Mouse (Mus musculus) layer of hippocampus, postnatal 10 days (tissue): ENCODE measurements around the gene Slc10a6. TPM values are rescaled to one million over a fixed set of nuclear protein-coding genes. Genes with fewer than 3 reads are reported as not detected.

Experiments
- DNase-seq, 2 experiments: peaks; one replicate each; pipeline ENCODE4 v3.0.0; 2021; ENCODE audit warnings: low spot score in 2 of 2
- total RNA-seq, 2 experiments: library from RNA; stranded (reverse); gene quantifications; 2 replicates each; pipeline ENCODE4 v1.2.3; 2021

Gene Slc10a6
- total RNA-seq, 2 experiments from 2014 or later, result 0.25 TPM; not detected in 1

- no peak for DNase-seq
Observed at GRCm38 (mm10) chr5:103560546-103560945, 68.7 kb downstream of the Slc10a6 start.

Other genes with a start within 250 kb of the Slc10a6 start
- gene Ptpn13, start 204.2 kb downstream of the Slc10a6 start, total RNA-seq, result 10 to 100 TPM in 1 of 2 experiments, 1 to 10 TPM in 1; 9.5 to 11.2 TPM
- gene 1700016H13Rik, start 26.6 kb upstream of the Slc10a6 start, total RNA-seq, result not detected
- gene Aff1, start 63.0 kb upstream of the Slc10a6 start, total RNA-seq, result 10 to 100 TPM; 10.3 to 11.1 TPM